Mouse (Mus musculus) myocyte (in vitro differentiated cells): ENCODE measurements at regions not wholly inside any gene's neighbourhood (a gene's known extent, or its start where the extent isn't known, plus 50 kb on each side); places are given as distances from the start of the nearest gene placed in this dataset.

Source experiments
- H3K27me3 ChIP-seq: one replicate; pipeline ENCODE4 v1.6.1; 2011; ENCODE audit not compliant: control insufficient read depth, insufficient read depth, insufficient read length
- H3K36me3 ChIP-seq: one replicate; pipeline ENCODE4 v1.6.1; 2011; ENCODE audit not compliant: control insufficient read depth, insufficient read depth
- H3K4me2 ChIP-seq: one replicate; pipeline ENCODE4 v1.6.1; 2011; ENCODE audit warnings: low read depth, control low read depth
- H3K4me3 ChIP-seq: one replicate; pipeline ENCODE4 v1.5.1; 2011; ENCODE audit warnings: mild to moderate bottlenecking, control low read depth, moderate library complexity
- H3K79me2 ChIP-seq: one replicate; pipeline ENCODE4 v1.6.1; 2011; ENCODE audit not compliant: control insufficient read depth, insufficient read depth
- H3ac ChIP-seq: one replicate; pipeline ENCODE4 v1.6.1; 2011; ENCODE audit not compliant: control insufficient read depth, insufficient read length
- CEBPB ChIP-seq: IDR thresholded peaks from 2 replicates; pipeline ENCODE4 v1.6.1; 2011; ENCODE audit warnings: mild to moderate bottlenecking, moderate library complexity; ENCODE audit not compliant: poor library complexity, insufficient read depth, severe bottlenecking
- E2F4 ChIP-seq: IDR thresholded peaks from one replicate; pipeline ENCODE4 v1.6.1; 2011; ENCODE audit warnings: mild to moderate bottlenecking, control low read depth, moderate library complexity; ENCODE audit not compliant: insufficient read depth
- MAX ChIP-seq: IDR thresholded peaks from one replicate; pipeline ENCODE4 v1.6.1; 2011; ENCODE audit warnings: low read depth, mild to moderate bottlenecking, control low read depth
- MYOD1 ChIP-seq, 3 experiments: IDR thresholded peaks; one replicate each; pipeline ENCODE4 v1.6.1; 2011; ENCODE audit warnings: control low read depth in 2 of 3, low read depth in 2 of 3, mild to moderate bottlenecking in 2 of 3, moderate library complexity in 1 of 3; ENCODE audit not compliant: insufficient read length in 2 of 3, control insufficient read depth in 1 of 3
- MYOG ChIP-seq, 3 experiments: IDR thresholded peaks; one replicate each; pipeline ENCODE4 v1.6.1; 2011; ENCODE audit warnings: control low read depth in 2 of 3, low read depth in 2 of 3, mild to moderate bottlenecking in 2 of 3; ENCODE audit not compliant: insufficient read length in 2 of 3, control insufficient read depth in 1 of 3, insufficient read depth in 1 of 3
- POLR2A ChIP-seq: IDR thresholded peaks from one replicate; pipeline ENCODE4 v1.6.1; 2011; ENCODE audit warnings: low read depth, mild to moderate bottlenecking, control low read depth, moderate library complexity; ENCODE audit not compliant: insufficient read length
- POLR2AphosphoS2 ChIP-seq: IDR thresholded peaks from one replicate; pipeline ENCODE4 v1.6.1; 2011; ENCODE audit warnings: low read depth, control low read depth; ENCODE audit not compliant: insufficient read length
- REST ChIP-seq: IDR thresholded peaks from one replicate; pipeline ENCODE4 v1.6.1; 2011; ENCODE audit warnings: mild to moderate bottlenecking, control low read depth, moderate library complexity; ENCODE audit not compliant: insufficient read depth, insufficient read length
- SRF ChIP-seq: IDR thresholded peaks from one replicate; pipeline ENCODE4 v1.6.1; 2011; ENCODE audit warnings: low read depth; ENCODE audit not compliant: control insufficient read depth, insufficient read length
- TCF12 ChIP-seq: IDR thresholded peaks from one replicate; pipeline ENCODE4 v1.6.1; 2011; ENCODE audit warnings: mild to moderate bottlenecking, control low read depth; ENCODE audit not compliant: poor library complexity, insufficient read depth, severe bottlenecking
- TCF3 ChIP-seq: IDR thresholded peaks from one replicate; pipeline ENCODE4 v1.6.1; 2011; ENCODE audit warnings: low read depth, control low read depth; ENCODE audit not compliant: insufficient read length
- USF1 ChIP-seq: IDR thresholded peaks from one replicate; pipeline ENCODE4 v1.6.1; 2011; ENCODE audit warnings: low read depth, mild to moderate bottlenecking, control low read depth, moderate library complexity

- Histone ChIP-seq H3K79me2 (no peaks in the 10 kb centered on the region), H3ac (no peak overlapping the region), H3K36me3 (no peaks in the 10 kb centered on the region), H3K27me3 (no peaks in the 10 kb centered on the region), H3K4me3 (no peak overlapping the region), H3K4me2 (no peak overlapping the region)
- TF ChIP-seq MYOD1 (IDR thresholded peaks at IDR 0.05; ENCODE audit: control insufficient read depth in 1 of 3, insufficient read length in 2 of 3, low read depth in 2 of 3) (peak in 2 of 3 experiments; percentile 38 to 77), POLR2AphosphoS2 (no peak), SRF (no peak), MYOG (IDR thresholded peaks at IDR 0.05; ENCODE audit: control insufficient read depth in 1 of 3, insufficient read depth in 1 of 3, insufficient read length in 2 of 3, low read depth in 2 of 3) (peak in 1 of 3 experiments; percentile 58), TCF3 (no peak)
Observed at GRCm38 (mm10) chr2:117595028-117595427, 252.2 kb upstream of the Rasgrp1 start.

DNA sequence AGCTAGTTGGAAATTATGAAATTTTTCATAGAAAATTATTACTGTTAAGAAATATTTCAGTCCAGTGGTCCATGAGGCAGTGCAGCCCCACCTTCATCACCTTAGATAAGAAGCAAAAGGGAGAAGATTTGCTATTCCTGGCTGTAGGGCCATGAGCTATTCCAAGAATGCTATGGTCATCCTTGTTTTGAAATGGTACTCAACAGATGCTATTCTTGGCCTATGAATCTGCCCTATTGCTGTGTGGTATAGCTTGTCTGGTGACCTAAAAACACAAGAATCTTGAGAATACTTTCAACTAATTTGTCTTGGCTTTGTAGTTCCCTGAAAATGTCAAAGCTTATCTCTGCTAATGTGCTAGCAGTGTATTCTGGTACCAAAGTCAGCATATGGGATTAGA is 254.8 kb upstream of the Rasgrp1 start:
- Histone ChIP-seq H3ac (no peak overlapping the region), H3K36me3 (no peaks in the 10 kb centered on the region), H3K27me3 (no peaks in the 10 kb centered on the region), H3K4me3 (no peak overlapping the region), H3K79me2 (no peaks in the 10 kb centered on the region), H3K4me2 (no peak overlapping the region)
- TF ChIP-seq MYOD1 (IDR thresholded peaks at IDR 0.05; ENCODE audit: control insufficient read depth in 1 of 3, insufficient read length in 2 of 3, low read depth in 2 of 3) (no peak), CEBPB (0 out of 2 replicates have a peak, but pooled peaks have one; percentile 20)

- Histone ChIP-seq H3K27me3 (no peaks in the 10 kb centered on the region), H3K36me3 (no peaks in the 10 kb centered on the region), H3K4me2 (no peak overlapping the region), H3ac (no peak overlapping the region), H3K4me3 (no peak overlapping the region), H3K79me2 (no peaks in the 10 kb centered on the region)
- TF ChIP-seq REST: no peak
Observed at GRCm38 (mm10) chr2:117614772-117615171, 272.0 kb upstream of the Rasgrp1 start.

GRCm38 (mm10) chr2:117618063-117618462 is 275.3 kb upstream of the Rasgrp1 start:
- no peak for TF ChIP-seq USF1
- no peak for TF ChIP-seq MYOD1 (IDR thresholded peaks at IDR 0.05; ENCODE audit: control insufficient read depth in 1 of 3, insufficient read length in 2 of 3, low read depth in 2 of 3)
- TF ChIP-seq E2F4: no peak
- TF ChIP-seq POLR2A: no peak
- no peak for TF ChIP-seq MYOG (IDR thresholded peaks at IDR 0.05; ENCODE audit: control insufficient read depth in 1 of 3, insufficient read depth in 1 of 3, insufficient read length in 2 of 3, low read depth in 2 of 3)
- TF ChIP-seq REST: no peak
- no peak for TF ChIP-seq CEBPB
- no peak for TF ChIP-seq TCF3
- no peak for TF ChIP-seq MAX
- no peak for TF ChIP-seq POLR2AphosphoS2
- no peak for TF ChIP-seq TCF12
- no peak for TF ChIP-seq SRF
- no peaks in the 10 kb centered on the region for H3K27me3 ChIP-seq
- H3K4me3 ChIP-seq: no peak overlapping the region
- H3ac ChIP-seq: no peak overlapping the region
- H3K79me2 ChIP-seq: no peaks in the 10 kb centered on the region
- no peak overlapping the region for H3K4me2 ChIP-seq
- H3K36me3 ChIP-seq: no peaks in the 10 kb centered on the region

GRCm38 (mm10) chr2:117623955-117624354 is 281.2 kb upstream of the Rasgrp1 start:
- TF ChIP-seq MYOD1 (IDR thresholded peaks at IDR 0.05; ENCODE audit: control insufficient read depth in 1 of 3, insufficient read length in 2 of 3, low read depth in 2 of 3) (no peak), MAX (no peak), E2F4 (no peak), TCF3 (no peak), USF1 (no peak), CEBPB (no peak), TCF12 (no peak), MYOG (IDR thresholded peaks at IDR 0.05; ENCODE audit: control insufficient read depth in 1 of 3, insufficient read depth in 1 of 3, insufficient read length in 2 of 3, low read depth in 2 of 3) (no peak), SRF (no peak), POLR2AphosphoS2 (no peak), POLR2A (no peak), REST (no peak)
- Histone ChIP-seq H3K27me3 (no peaks in the 10 kb centered on the region), H3K4me3 (no peak overlapping the region), H3ac (no peak overlapping the region), H3K4me2 (no peak overlapping the region), H3K36me3 (no peaks in the 10 kb centered on the region), H3K79me2 (no peaks in the 10 kb centered on the region)
